Mouse (Mus musculus): ENCODE measurements at regions not wholly inside any gene's neighbourhood (a gene's known extent, or its start where the extent isn't known, plus 50 kb on each side); places are given as distances from the start of the nearest gene placed in this dataset.

- H3K9ac ChIP-seq (ENCODE audit: low read depth, low read length) = no peak overlapping the region
- H3K36me3 ChIP-seq (ENCODE audit: control insufficient read depth, insufficient read depth, low read length) = no peaks in the 10 kb centered on the region
- no peaks in the 10 kb centered on the region for H3K79me2 ChIP-seq (ENCODE audit: control insufficient read depth, insufficient read depth, low read length)
- H3K4me3 ChIP-seq (ENCODE audit: insufficient read depth, low read depth, low read length) = no peak overlapping the region
- H3K27ac ChIP-seq (replicated peaks; ENCODE audit: insufficient read depth, low read depth, low read length) = no peak overlapping the region
- DNase-seq (ENCODE audit: extremely low read depth, low read depth, low spot score) = no peak
- TF ChIP-seq POLR2A (IDR thresholded peaks at IDR 0.05; ENCODE audit: extremely low read depth, insufficient read depth, low read length) (no peak), CTCF (IDR thresholded peaks at IDR 0.05; ENCODE audit: low read depth, low read length) (no peak)
- H3K4me1 ChIP-seq (ENCODE audit: control insufficient read depth, insufficient read depth, low read length) = no peaks in the 10 kb centered on the region
- WGBS = 74% methylated on average over 1 of the region's 1 CpGs
- peaks cover 2% of the 10 kb centered on the region; the same call in 1 of the 2 replicates for H3K27me3 ChIP-seq (ENCODE audit: control insufficient read depth, insufficient read depth, low read length)
Observed at GRCm38 (mm10) chr10:101039034-101039433, 448.8 kb downstream of the 1700017N19Rik start.
